Mouse (Mus musculus) kidney, postnatal 36 days (tissue): Measurements from ENCODE around the gene Atp6v1e2.

Experiments
- DNase-seq, 2 experiments: peaks; one replicate each; pipeline ENCODE4 v3.0.0; 2021 to 2022; ENCODE audit warnings: mixed read lengths in 2 of 2

The Atp6v1e2 gene

DNA sequence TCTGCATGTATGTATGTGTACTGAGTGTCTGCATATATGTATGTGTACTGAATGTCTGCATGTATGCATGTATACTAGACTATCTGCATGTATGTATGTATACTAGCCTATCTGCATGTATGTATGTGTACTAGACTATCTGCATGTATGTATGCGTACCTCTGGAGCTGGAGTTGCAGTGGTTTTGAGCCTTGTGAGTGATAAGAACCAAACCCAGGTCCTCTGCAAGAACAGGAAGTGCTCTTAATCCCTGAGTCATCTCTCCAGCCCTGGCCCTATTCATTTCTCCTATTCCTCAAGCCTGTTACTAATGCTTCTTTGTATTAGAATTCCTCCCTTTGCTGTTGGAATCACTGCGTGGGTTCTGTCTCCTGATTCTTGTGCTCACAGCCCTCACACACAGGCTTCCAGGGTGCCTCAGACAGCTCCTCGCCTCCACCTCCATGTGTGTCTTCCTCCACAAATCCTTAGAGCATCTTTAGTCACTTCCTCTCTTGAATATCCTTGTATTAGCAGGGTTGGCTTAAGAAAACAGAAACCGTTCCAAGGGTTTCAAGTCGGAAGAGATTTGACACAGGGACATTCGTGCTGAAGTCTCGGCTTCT, 34.6 kb downstream of the Atp6v1e2 start:
- no peak for DNase-seq

DNA sequence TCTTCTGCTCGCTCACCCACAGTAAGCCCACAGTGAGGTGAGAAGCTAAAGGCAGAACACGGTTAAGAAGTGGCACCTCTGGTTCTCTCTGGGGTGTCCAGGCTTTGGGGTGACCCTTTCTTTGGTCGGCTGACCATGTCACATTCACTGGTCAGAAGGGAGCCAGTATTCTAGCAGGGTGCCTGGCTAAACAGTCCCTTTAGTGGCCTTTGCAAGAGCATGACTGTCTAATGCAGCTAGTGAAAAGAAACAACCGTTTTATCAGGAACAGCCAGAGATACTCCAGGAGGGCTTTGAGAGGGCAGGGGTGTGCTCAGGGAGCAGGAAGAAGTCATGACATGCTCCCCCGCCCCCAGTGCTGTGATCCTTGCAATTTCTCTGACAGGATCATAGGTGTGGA, 36.4 kb downstream of the Atp6v1e2 start:
- DNase-seq = no peak

DNA sequence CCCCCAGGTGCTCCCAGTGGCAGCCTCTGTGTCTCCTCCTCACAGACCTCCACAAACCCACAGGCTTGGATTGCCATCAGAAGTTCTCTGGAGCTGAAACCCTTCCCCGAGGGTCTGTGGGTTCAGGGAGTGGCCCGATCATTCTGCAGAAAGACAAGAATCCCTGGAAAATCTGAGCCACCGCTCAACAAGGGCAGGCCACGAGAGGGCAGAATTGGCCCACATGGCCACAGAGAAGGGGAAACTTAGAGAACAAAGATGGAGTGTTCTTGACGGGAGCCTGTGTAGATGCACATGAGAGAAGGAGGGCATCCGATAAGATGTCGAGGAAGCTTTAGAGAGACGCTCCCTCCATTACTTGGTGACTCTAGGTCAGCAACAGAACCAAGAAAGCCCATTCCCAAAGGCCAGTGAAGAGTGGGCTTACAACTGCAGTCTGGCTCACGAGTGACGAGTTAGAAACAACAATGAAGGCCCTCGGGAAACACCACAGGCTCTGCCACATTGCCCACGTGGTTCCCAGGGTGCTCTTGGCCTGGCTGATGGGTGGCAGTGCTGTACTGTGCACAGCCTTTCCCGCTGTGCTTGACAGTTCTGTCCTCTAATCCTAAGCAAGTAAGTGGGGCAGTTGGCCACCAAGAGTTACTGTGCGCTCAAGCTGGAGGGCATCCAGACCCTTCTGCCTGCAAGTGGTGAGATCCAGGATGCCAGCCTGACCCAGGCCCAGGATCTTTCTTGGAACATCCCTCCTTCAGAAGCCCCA, 37.8 kb downstream of the Atp6v1e2 start:
- DNase-seq = peak in 1 of 2 experiments; percentile 56

DNA sequence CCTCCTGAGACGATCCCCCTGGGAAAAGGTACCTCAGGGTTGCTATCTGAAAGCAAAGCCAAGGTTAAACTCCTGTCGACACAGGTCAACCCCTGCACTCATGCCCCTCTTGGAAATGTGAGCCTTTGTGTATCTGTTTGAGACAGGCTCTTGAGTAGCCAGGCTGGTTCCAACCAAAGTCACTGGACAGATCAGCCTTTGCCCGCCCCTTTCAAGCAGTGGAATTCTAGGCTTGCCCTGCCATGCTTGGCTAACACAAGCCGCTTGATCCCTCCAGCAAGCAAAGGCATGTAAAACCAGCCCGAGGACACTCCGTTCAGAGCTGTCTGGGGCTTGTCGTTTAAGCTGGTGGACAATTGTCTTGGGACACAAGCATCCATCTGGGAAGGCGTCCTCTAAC, 39.4 kb downstream of the Atp6v1e2 start:
- no peak for DNase-seq

DNA sequence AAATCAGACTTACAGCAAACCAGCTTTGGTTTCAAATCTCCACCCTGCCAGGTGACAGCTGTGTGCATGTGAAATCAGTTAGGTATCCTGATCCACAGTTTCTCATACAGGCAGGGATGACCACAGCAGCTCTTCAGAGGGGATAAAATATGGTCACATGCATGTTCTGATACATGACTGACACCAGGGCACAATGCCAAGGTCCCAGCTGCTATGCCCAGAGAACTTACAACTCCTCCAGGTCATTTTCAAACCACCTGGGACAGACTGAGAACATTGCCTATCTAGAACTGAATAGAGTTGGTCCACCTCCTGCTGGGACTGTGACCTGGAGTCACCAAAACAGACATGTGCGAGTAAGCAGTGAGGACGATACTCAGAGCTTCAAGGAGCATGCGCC, 40.6 kb downstream of the Atp6v1e2 start:
- DNase-seq = no peak

DNA sequence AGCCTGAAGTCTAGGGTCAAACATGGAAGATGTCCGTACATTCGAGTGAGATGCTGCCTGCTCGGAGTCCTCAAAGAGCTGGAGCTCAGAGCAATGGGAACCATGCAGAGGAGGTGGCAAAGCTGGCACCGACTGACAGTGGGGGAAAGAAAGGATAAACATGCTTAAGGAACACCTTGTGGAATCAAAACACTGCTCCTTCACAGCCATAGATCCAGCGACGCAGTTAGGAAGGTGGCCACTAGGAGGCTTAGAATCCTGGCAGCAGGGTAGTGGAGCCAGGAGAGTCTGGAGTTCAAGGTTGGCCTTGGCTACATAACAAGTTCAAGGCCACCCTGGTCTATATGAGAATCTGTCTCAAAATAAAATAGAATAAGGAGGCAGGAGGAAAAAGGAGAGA, 41.1 kb downstream of the Atp6v1e2 start:
- no peak for DNase-seq

DNA sequence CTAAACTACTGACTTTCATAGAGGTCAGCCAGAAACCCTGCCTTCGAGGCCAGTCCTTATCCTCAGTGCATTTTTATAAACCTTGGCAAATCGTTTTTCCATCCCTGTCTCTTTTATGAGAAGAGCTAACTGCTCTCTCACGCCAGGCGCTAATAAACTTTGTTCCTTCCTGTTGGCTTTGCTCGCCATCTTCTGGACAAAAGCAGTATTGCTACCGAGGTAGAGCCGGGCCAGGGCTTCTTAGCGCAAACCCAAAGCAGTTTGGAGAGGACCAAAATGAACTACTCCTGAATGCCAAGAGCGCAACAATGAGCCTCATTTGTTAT, 41.6 kb downstream of the Atp6v1e2 start:
- DNase-seq = peak; percentile 80 to 91

DNA sequence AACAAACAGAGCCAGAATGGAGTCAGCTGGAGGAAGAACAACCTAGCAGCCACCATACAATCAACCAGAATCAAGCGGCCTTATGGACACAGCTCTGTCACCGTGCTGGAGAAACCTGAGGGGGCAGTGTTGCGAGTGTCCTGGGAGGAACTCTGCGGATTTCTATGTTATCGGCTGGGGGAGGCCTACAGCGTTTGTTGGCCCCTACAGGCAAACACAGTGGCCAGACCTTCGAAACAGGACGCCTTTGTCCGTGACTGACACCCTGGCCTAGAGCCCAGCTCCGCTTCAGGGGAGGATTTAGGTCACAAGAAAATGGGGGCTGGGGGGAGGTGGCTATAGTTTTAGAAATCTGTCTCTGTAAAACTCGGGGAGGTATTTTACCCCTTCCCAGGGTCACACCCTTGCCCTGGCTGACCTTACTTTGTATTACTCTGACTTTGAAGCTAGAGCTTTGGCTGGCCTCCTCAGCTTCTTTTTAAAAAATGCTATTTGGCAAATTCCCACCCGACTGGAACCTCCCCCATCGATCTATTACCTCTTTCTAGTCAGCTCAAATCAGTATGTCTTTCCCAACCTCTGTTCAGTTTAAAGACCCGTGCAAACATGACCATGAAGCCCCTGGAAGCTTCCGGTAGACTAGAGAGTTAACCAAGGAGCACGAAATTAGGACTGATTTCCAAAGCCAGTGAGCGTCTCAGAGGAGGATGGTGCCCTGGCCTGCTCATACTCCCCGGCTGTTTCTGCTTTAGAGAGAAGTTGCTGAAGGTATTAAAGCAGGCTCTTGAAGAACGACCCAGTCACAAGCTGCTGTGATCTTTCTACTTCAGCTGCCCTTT, 42.2 kb downstream of the Atp6v1e2 start:
- DNase-seq = peak; percentile 21 to 54

DNA sequence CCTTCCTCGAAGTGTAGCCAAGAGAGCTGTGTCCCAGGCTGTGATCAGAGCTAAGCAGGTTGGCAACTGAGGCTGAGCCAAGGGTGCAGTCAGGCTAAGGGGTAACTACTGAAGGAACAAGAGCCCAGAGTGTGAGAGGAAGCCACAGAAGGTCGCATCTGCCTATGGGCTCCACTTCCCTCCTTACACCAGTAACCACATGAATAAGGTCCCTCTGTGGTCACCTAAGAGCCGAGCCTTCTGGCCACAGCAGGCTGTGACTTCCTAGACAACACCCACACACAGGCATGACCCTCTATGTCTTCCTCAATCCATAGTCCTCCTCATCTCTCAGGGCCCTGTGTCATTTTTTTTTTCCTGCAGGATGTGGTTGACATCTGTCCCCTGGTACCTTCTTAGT, 43.5 kb downstream of the Atp6v1e2 start:
- no peak for DNase-seq

DNA sequence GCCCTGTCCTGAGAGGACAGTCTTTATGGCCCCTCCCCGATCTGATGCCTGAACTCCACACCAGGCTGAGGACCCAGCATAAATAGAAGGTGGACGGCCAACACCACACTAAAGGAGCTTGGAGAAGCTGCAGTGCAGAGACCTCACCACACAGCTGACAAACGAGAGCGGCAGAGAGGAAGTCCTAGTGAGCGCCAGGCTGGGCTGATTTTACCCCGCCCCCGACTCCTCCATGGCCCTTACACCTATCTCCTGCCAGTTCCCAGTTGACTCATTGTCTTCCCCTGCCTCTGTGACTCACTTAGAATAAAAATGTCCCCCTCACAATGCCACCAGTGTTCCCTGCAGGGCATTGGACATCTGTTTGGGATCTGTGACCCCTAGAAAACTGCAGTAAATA, 44.1 kb downstream of the Atp6v1e2 start:
- peak in 1 of 2 experiments; percentile 39 for DNase-seq

DNA sequence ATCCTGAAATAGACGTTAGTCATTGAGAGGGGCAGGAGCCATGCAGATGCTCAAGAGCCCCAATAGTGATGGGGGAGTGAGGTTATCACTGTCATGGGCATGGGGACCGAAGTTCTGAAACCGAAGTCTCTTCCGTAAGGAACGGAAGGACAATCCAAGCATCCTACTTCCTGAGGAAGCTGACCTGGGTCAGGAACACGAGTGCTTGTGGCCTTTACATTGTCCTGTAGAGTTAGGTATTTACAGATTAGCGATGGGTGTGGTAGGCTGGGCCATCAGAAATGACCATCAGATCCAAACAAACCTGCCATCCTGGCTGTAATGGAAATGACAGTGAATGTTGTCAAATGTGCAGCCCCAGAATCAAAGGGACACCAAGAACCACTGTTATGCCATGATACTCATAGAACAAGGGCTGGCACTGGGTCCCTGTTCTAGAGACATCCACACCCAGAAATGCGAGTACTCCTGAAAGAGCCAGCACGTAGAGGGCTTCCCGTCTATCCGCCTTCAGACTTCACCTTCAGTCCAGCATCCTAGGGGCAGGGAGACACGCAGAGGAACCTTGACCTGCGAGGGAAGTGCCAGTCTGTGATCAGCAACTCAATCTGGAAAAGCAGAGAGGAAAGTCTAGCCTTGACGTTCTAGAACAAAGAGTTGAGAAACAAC, 45.2 kb downstream of the Atp6v1e2 start:
- DNase-seq = no peak

DNA sequence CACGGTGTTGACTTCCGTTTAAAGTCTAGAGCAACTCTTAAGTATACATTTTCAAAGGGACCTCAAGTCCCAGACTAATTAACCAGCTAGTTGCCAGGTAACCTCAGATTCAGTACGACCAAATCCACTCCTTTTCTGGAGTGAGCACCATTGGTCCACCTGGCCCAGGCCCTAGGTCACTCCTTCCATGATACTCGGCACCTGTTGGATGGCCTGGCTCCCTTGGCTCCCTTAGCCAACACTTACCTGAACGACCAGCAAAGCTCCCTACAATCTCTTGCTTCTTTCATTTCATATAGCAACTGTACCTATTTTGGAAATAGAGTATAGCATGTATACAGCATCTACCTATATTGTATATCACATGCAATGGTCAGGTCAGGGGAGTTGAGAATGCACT, 47.1 kb downstream of the Atp6v1e2 start:
- no peak for DNase-seq

DNA sequence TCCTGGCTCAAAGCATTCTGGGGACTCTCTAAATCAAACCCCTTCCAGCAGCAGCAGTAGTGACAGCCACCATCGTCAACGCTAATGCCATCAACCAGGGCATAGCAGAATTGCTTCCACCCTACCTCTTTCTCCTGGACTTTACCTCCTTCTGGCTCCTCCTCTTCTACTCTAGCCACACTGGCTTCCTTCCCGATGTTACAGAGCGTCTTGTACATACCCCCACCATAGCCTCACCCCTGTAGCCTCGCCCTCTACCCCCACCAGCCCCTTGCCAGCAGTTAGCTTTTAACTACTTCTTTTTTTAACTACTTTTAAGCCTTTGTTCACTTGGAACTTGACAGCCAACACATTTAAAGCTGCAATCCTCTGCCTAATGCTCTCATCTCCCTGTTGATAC, 47.9 kb downstream of the Atp6v1e2 start:
- peak; percentile 50 to 65 for DNase-seq

DNA sequence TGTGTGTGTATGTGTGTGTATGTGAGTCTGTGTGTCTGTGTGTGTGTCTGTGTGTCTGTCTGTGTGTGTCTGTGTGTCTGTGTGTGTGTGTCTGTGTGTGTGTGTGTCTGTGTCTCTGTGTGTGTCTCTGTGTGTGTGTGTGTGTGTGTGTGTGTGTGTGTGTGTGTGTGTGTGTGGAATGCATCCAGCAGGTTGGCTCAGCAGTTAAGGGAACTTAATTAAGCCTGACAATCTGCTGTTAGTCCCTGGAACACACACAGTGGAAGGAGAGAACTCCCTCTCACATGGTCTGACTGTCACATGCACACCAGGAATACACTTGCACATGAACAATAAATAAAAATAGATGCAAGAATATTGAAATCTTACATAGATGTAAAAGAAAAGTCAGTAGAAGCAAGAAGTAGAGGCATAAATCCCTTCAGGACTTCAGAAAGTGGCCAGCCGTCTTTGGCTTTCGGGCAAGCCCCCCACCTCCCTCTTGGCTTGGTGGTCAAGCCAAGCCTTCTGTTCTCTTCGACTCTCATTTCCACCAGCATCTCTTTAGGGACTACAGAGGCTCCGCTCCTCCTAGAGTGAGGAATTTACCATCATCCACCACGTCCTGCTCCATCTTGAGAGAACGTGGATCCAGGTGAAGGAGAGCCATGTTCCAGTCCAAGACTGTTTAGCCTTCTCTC, 50.1 kb downstream of the Atp6v1e2 start:
- no peak for DNase-seq

DNA sequence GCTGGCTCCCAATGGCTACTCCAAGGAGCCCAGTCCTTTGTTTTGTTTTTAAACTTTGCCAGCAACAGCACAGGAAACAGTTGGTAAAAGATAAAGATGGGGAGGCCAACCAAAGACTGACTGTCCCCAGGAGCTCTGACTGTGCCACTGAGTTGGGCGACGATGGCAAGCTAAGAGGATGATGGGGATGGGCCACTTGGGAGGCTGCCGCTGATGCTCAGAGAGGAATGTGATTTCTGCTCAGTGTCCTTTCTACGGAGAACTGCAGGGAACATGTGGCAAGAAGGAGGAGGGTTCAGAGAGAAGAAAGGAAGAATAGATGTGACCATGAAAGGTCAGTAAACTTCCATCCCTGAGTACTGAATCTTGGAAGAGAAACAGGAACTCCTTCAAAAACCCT, 52.5 kb downstream of the Atp6v1e2 start:
- DNase-seq = no peak
